ENCODE assay signal across 8 mouse cellular contexts in the genomic region with DNA sequence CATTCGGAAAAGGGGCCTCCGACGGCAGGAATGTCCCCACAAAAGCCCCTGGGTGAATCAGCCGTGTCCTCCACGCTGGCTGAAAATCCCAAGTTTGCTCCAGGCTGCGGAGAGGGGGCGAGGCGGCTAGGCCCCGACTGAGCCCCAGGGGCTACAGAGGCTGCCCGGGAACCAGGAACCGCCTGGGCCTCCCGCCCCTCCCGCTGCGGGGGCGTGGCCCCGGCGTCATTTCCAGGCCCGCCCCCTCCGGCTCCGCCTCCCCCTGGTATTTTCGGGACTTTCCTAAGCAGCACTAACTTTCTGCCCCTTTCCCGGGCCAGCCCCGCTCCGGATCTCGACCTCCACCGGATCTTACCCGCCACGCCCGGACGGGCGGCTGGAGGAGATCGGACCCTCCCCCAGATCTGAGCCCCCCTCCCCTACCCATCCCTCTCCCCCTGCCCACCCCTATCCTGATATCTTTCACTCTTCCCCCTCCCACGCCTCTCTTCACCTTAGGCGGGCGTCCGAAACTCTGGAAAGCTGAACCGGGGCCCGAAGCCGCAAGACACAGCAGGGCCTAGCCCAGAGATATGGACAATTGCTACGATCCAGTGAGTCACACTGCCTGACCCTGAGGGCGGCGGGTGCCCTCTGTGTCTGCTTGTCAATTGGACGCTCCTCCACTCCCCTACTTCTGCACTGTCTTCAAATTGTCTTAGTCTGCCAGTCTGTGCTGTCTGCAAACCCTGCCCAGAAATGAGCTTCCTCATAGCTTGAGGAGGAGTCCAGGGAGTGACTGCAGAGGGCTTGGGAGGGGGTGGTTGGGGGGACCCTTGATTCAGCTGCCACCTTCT. TPM values are rescaled to one million over a fixed set of nuclear protein-coding genes. Genes with fewer than 3 reads are reported as not detected.
DNase-seq lines count a peak whose midpoint lies in the region; ATAC-seq and TF ChIP-seq lines count a peak whose summit lies in the region.

No protein-coding gene starts in this region.

- peak; percentile 77 for DNase-seq in MN1 (ENCODE audit: low spot score)
- DNase-seq in brain, embryonic 14.5 days (ENCODE audit: low read depth), result peak; percentile 80
- DNase-seq in forebrain, embryonic 14.5 days (ENCODE audit: low spot score), result peak; percentile 81
- DNase-seq in layer of hippocampus, postnatal 14 days (ENCODE audit: low spot score in 2 of 2), result peak; percentile 54 to 72
- peak; percentile 77 to 80 for DNase-seq in right cerebral cortex, postnatal 10 days (ENCODE audit: low spot score in 2 of 2)
- DNase-seq in urinary bladder, postnatal 4 days (ENCODE audit: low spot score in 2 of 2), result peak; percentile 85 to 88

- WGBS in forebrain, embryonic 14.5 days, result under 1% methylated on average over 41 of the region's 43 CpGs

- H3K9ac ChIP-seq in forebrain, embryonic 14.5 days (ENCODE audit: low read length), result peak overlapping the region; percentile 60

- H3K9me3 ChIP-seq in forebrain, embryonic 14.5 days (replicated peaks; ENCODE audit: control insufficient read depth, low read length), result no peaks in the 10 kb centered on the region

- peak overlapping the region; percentile 48 for H3K4me3 ChIP-seq in forebrain, embryonic 14.5 days (ENCODE audit: low read depth, low read length)

- H3K27ac ChIP-seq in forebrain, embryonic 14.5 days (ENCODE audit: low read depth, low read length), result no peak overlapping the region

- peaks cover 11% of the 10 kb centered on the region for H3K27me3 ChIP-seq in forebrain, embryonic 14.5 days (replicated peaks; ENCODE audit: control insufficient read depth, insufficient read depth, low read length)

- no peak for TF ChIP-seq POLR2A in brain, embryonic 14.5 days (IDR thresholded peaks at IDR 0.05; ENCODE audit: borderline replicate concordance, extremely low read depth, insufficient read depth, insufficient read length, poor library complexity, severe bottlenecking)

- peak overlapping the region; percentile 83 for H3K4me2 ChIP-seq in forebrain, embryonic 14.5 days (ENCODE audit: low read length)

- ATAC-seq in forebrain, embryonic 14.5 days, result peak; percentile 54
- peak; percentile 38 to 49; a peak in 3 of 4 replicates for ATAC-seq in hematopoietic stem cell, adult 5-6 weeks (replicated peaks in 1 of 2; ENCODE audit: insufficient read depth in 1 of 2, low FRiP score in 2 of 2, low TSS enrichment in 1 of 2, low read depth in 1 of 2, poor library complexity in 2 of 2, severe bottlenecking in 2 of 2)
- ATAC-seq in megakaryocyte, adult 5-6 weeks (ENCODE audit: poor library complexity, severe bottlenecking), result peak; percentile 67

- H3K36me3 ChIP-seq in forebrain, embryonic 14.5 days (ENCODE audit: control insufficient read depth, insufficient read depth, low read length), result no peaks in the 10 kb centered on the region

- peaks cover 8% of the 10 kb centered on the region for H3K4me1 ChIP-seq in forebrain, embryonic 14.5 days (ENCODE audit: control insufficient read depth, insufficient read depth, low read length)

- no peak for TF ChIP-seq CTCF in brain, embryonic 14.5 days (IDR thresholded peaks at IDR 0.05; ENCODE audit: borderline replicate concordance, extremely low read depth, insufficient read depth, insufficient read length)

RNA-seq across cellular contexts. Expression of a gene that starts 1.5 kb away (rescaled TPM):
- 3.9 and 4.3 TPM in 2 replicates for polyA plus RNA-seq in brain, embryonic 14.5 days (2012; rRNA removed)
- polyA plus RNA-seq in forebrain, embryonic 14.5 days (2014; fragmentation: Nextera tagmentation; extraction: Ambion mirVana), result 1.4 and 1.6 TPM in 2 replicates
- total RNA-seq in hematopoietic stem cell, adult 5-6 weeks (2017), result 9.6 and 11.8 TPM in 2 replicates
- 1 to 10 TPM; 2.3 to 2.6 TPM for total RNA-seq in layer of hippocampus, postnatal 14 days (2021)
- total RNA-seq in megakaryocyte, adult 5-6 weeks (2015), result 8.1 and 10.0 TPM in 2 replicates
- 14.6 and 20.3 TPM in 2 replicates for total RNA-seq in megakaryocyte, adult 5-6 weeks (2017)

RNA-seq across cellular contexts. Expression of a gene that starts 21.3 kb away (rescaled TPM):
- polyA plus RNA-seq in brain, embryonic 14.5 days (2012; rRNA removed), result 292 and 297 TPM in 2 replicates
- polyA plus RNA-seq in forebrain, embryonic 14.5 days (2014; fragmentation: Nextera tagmentation; extraction: Ambion mirVana), result 68.7 and 83.0 TPM in 2 replicates
- total RNA-seq in hematopoietic stem cell, adult 5-6 weeks (2017), result 1.3 and 2.4 TPM in 2 replicates
- total RNA-seq in layer of hippocampus, postnatal 14 days (2021), result 100 to 1,000 TPM; 701 to 730 TPM
- total RNA-seq in megakaryocyte, adult 5-6 weeks (2015), result 0.11 and 0.36 TPM in 2 replicates
- not detected in 2 replicates for total RNA-seq in megakaryocyte, adult 5-6 weeks (2017)

RNA-seq across cellular contexts. Expression of a gene that starts 22.3 kb away (rescaled TPM):
- 37.1 and 45.9 TPM in 2 replicates for polyA plus RNA-seq in brain, embryonic 14.5 days (2012; rRNA removed)
- 42.6 and 43.1 TPM in 2 replicates for polyA plus RNA-seq in forebrain, embryonic 14.5 days (2014; fragmentation: Nextera tagmentation; extraction: Ambion mirVana)
- total RNA-seq in hematopoietic stem cell, adult 5-6 weeks (2017), result 0.81 and 3.5 TPM in 2 replicates
- 10 to 100 TPM; 32.4 to 32.9 TPM for total RNA-seq in layer of hippocampus, postnatal 14 days (2021)
- 1.9 and 2.1 TPM in 2 replicates for total RNA-seq in megakaryocyte, adult 5-6 weeks (2015)
- 1.3 and 1.8 TPM in 2 replicates for total RNA-seq in megakaryocyte, adult 5-6 weeks (2017)

RNA-seq across cellular contexts. Expression of a gene that starts 32.9 kb away (rescaled TPM):
- 206 and 246 TPM in 2 replicates for polyA plus RNA-seq in brain, embryonic 14.5 days (2012; rRNA removed)
- 402 and 405 TPM in 2 replicates for polyA plus RNA-seq in forebrain, embryonic 14.5 days (2014; fragmentation: Nextera tagmentation; extraction: Ambion mirVana)
- 112 and 129 TPM in 2 replicates for total RNA-seq in hematopoietic stem cell, adult 5-6 weeks (2017)
- total RNA-seq in layer of hippocampus, postnatal 14 days (2021), result 100 to 1,000 TPM; 156 to 162 TPM
- 31.3 and 33.1 TPM in 2 replicates for total RNA-seq in megakaryocyte, adult 5-6 weeks (2015)
- 108 and 114 TPM in 2 replicates for total RNA-seq in megakaryocyte, adult 5-6 weeks (2017)

RNA-seq across cellular contexts. Expression of a gene that starts 35.3 kb away (rescaled TPM):
- 16.1 and 18.2 TPM in 2 replicates for polyA plus RNA-seq in brain, embryonic 14.5 days (2012; rRNA removed)
- 7.2 TPM in 2 replicates for polyA plus RNA-seq in forebrain, embryonic 14.5 days (2014; fragmentation: Nextera tagmentation; extraction: Ambion mirVana)
- 5.9 and 8.6 TPM in 2 replicates for total RNA-seq in hematopoietic stem cell, adult 5-6 weeks (2017)
- 10 to 100 TPM; 31.7 to 32.5 TPM for total RNA-seq in layer of hippocampus, postnatal 14 days (2021)
- total RNA-seq in megakaryocyte, adult 5-6 weeks (2015), result 17.2 and 18.1 TPM in 2 replicates
- 8.1 and 11.7 TPM in 2 replicates for total RNA-seq in megakaryocyte, adult 5-6 weeks (2017)

Comparison
In these comparisons a context has a peak if more than half of its experiments do, and no peak if none do; other contexts are left out.
1. RNA of a gene that starts 21.3 kb away (total RNA-seq): 701 to 730 TPM in layer of hippocampus, postnatal 14 days; 1.3 to 2.4 TPM in hematopoietic stem cell, adult 5-6 weeks and 0.11 to 0.36 TPM in megakaryocyte, adult 5-6 weeks; every median in the first group is over 100 times any median in the second.
2. Peak in every context shown above with its lines, with median percentiles within 50 percentile points of each other: DNase-seq and ATAC-seq.